Mouse (Mus musculus): ENCODE measurements around the gene Med29.

The Med29 gene

DNA sequence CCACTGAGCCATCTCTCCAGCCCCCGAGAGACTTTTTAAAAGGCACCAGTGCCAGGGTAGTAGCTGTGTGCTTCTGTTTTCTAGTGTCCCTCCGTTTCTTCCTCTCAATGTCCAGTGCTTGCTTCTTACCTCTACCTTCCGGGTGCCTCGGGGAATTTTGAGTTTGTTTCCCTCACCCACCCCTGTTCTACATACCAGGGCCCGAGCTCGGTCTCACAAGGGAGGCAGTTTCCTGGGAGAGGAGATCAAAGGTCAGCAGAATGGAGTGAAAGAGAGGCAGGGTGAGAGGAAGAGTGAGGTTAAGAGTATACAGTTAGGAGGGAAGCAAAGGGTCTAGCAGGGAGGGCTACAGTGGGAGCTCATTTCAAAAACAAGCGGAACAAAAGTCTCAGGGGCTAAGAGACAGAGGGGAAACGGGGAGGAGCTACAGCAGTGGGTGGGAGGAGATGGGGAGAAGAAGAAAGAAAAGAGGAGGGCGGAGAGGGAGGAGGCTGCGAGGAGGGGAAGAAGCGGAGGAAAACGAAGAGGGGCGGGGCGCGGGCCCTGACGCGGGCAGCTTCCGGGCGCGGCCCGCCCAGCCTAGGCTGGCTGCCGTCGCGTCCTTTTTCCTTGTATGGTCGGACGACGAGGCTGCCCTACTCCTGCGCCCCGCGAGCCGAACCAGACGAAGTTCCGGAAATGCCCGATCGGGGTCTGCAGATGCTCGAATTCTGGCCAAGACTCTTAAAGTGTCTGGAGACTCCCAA lies 17.2 kb downstream of the Med29 start:
- peak; percentile 94 to 97 for DNase-seq

DNA sequence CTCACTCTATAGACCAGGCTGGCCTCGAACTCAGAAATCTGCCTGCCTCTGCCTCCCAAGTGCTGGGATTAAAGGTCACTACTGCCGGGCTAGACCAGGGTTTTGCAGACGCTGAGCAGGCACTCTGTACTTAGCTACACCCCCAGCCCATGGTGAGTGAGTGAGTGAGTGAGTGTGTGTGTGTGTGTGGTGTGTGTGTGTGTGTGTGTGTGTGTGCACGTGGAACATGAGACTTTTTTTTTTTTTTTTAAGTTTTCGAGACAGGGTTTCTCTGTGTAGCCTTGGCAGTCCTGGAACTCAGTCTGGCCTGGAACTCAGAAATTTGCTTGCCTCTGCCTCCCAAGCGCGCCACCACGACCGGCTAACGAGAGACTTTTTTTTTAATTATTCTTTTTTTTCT lies 17.9 kb downstream of the Med29 start:
- peak in 1 of 2 experiments; percentile 24 for DNase-seq

DNA sequence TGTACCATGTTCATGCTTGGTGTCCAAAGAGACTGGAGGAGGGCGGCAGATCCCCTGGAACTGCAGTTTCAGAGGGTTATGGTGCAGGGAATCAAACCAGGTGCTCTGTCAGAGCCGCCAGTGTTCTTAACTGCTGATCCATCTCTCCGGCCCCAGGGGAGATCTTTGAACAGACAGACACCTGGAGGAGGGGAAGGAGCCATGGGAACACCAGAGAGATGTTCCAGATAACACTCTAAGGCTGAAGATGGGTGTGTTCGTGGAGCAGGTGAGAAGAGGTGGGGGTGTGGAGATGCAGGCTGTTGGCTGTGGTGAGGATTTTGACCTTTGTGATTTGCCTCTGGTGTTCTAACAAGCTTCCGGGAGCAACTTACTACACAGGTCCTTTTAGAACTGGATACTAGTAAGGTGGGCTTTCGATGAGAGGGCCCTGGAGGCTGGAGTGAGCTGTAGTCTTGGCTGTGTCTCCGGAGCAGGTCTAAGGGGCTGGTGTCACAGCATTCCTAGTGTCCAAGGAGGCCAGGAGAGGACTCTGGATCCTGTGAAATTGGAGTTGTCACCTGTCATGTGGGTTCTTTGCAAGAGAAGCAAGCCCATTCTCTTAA lies 18.5 kb downstream of the Med29 start:
- DNase-seq: peak in 1 of 2 experiments; percentile 42

- peak; percentile 70 to 73 for DNase-seq
Measured at GRCm38 (mm10) chr7:28373131-28373581, 19.4 kb downstream of the Med29 start.

GRCm38 (mm10) chr7:28372251-28373108 lies 20.0 kb downstream of the Med29 start, which contains the start of gene Plekhg2:
Plekhg2 (minus strand) TSS chr7:28372599.
- peak; percentile 97 to 98 for DNase-seq

- peak; percentile 85 to 88 for DNase-seq
Measured at GRCm38 (mm10) chr7:28371514-28371989, 21.0 kb downstream of the Med29 start.

GRCm38 (mm10) chr7:28370977-28371513 lies 21.5 kb downstream of the Med29 start:
- peak in 1 of 2 experiments; percentile 63 for DNase-seq

- peak in 1 of 2 experiments; percentile 37 for DNase-seq
Measured at GRCm38 (mm10) chr7:28370051-28370450, 22.5 kb downstream of the Med29 start.

DNA sequence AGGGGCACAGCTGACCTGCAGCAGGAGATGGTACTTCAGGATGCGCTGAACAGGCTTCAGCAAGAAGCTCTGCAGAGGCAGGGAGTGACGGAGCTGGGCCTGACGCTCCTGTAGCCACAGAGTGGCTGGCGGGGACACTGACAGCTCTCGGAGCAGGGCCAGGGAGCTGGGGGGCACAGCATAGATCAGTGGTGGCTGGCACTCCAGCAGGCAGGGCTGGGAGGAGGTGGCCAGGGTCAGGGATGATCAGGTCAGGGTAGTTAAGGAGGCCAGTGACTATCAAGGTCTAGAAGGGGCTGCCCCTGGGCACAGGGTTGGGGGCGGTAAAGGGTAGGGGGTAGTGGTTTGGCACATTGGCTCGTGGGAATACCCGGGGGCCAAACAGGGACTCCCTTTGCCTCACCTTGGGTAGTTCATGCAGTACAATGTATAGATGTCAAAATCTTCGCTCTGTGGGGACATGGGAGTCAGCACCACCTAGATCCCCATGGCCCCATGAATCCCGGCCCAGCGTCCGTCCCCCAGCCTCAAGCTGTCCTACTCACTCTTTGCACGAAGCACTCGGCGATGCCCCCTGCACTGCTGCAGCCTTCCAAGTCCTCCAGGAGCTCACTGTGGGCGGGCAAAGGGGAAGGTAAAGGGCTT lies 24.1 kb downstream of the Med29 start:
- peak in 1 of 2 experiments; percentile 13 for DNase-seq

DNA sequence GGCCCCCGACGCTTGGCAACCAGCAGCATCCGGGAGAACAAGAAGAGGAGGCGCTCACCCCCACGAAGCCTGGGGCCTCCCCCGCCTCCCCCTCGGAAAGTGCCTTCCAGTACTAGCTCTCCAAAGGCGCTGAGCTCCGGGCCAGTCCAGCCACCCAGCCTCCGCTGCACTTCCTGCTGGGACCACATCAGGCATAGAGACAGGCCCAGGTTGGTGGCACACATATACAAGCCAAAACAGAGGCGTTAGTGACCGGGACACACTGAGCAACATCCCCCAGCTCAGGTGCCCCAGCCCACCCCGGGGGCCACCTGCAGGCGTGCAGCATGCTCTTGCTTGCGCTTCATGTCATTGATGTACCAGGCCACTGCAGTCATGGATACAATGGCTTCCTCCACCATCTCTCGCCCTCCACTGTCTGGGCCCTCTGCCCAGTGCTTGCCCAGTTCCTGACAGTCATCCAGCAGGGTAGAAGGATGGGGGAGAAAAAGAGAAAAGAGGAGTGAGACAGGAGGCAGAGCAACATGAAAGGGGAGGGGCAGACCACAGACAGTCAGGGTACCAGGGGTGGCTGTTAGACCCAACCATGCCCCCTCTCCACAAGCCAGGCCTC lies 24.7 kb downstream of the Med29 start:
- DNase-seq: peak in 1 of 2 experiments; percentile 16

- no peak for DNase-seq
Measured at GRCm38 (mm10) chr7:28362441-28363060, 30.0 kb downstream of the Med29 start.

DNA sequence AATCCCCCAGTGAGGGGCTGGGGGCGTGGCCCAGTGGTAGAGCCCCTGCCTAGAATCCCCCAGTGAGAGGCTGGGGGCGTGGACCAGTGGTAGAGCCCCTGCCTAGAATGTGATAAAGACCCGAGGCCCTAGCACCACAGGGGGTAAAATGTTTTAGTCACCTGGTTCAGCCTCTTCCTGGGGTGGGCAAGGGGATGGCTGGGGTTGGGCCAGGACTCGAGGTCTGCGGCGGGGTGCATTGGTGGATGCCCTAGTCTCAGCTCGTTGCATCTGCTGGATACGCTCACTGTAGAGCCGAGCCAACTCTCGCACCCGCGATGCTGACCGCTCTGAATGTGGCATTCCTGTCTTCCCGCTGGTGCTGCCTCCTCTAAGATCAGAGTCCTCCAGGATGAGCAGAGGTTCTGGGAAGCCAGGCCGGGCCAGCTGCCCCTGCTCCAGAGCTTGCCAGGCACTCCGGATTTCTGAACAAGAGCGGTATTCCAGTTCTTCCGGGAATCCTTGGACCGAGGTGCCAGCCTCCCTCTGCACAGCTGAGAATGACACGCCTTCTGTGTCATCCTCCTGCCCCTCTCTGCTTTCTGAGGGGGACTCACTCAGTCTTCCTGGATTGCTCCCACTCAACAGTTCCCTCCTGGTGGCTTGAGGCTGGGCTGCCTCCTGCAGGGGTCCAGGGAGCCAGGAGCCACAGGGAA lies 30.7 kb downstream of the Med29 start:
- no peak for DNase-seq

DNA sequence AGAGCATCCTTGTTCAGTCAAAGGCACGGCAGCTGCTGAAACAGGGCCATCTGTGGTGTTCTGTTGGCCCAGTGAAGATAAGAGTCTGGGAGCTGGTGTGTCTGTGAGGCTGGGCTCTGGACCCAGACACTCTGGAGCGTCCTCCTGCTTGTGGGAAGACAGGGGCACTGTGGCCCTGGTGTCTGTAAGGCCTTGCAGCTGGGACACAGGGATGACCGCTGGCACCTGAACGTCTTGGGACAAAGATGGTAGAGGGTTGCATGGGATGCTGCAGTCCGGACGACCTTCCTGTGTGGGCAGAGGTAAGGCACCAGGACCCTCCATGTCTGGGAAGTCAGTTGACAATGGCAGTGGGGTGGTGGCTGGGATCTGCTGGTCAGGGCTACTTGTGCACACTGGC lies 32.2 kb downstream of the Med29 start:
- DNase-seq: no peak

GRCm38 (mm10) chr7:28359854-28360253 lies 32.7 kb downstream of the Med29 start:
- DNase-seq: no peak

DNA sequence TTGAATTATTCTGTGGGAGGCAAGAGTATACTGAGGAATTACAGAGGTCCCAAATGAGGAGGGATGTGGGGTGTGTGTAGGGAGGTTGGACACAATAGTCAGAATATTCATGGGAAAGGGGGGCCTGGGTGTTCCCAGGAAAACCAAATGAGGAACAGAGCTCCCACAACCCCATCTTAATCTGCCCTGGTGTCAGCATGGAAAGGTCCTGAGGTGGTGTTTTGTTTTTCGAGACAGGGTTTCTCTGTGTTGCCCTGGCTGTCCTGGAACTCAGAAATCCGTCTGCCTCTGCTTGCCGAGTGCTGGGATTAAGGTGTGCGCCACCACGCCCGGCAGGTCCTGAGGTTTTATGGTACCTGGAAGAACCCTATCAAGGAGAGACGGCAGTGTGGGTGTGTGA lies 34.1 kb downstream of the Med29 start:
- no peak for DNase-seq

GRCm38 (mm10) chr7:28357984-28358383 lies 34.5 kb downstream of the Med29 start:
- no peak for DNase-seq

DNA sequence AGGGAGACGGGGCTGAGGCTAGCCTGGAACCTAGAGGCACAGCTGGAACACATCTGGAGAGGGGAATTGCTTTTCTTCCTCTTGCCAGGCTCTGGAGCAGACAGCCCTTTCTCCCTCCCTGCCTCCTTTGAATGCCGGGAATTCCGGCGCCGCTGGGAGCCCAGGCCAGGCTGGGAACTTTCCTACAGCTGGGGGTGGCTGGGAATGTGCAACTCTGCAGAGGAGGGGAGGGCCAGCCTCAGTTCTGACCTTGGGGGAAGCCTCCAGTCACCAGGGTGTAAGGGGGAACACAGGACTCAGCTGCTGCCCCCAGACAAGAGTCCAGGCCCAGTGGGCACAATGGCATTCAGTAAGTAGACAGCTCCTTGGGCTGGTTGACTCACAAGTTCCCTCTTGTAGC lies 35.5 kb downstream of the Med29 start:
- no peak for DNase-seq

GRCm38 (mm10) chr7:28355221-28355620 lies 37.3 kb downstream of the Med29 start:
- peak; percentile 57 to 71 for DNase-seq

- no peak for DNase-seq
Measured at GRCm38 (mm10) chr7:28354596-28354995, 37.9 kb downstream of the Med29 start.

GRCm38 (mm10) chr7:28354113-28354581 lies 38.4 kb downstream of the Med29 start:
- DNase-seq: no peak

DNA sequence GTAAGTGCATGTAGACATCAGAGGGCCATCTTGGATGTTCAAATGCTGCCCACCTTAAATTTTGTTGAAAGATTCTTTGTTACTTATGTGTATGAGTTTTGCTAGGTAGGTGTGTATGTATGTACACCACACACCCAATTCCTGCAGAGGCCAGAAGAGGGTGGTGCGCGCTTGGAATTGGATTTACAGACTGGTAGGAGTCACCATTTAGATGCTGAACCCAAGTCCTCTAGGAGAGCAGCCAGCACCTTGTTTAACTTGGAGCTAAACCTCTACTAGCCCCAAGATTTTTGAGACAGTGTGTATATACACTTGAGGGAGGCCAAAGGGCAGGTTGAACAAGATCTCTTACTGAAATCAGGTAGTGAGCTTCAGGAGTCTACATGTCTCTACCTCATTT lies 39.2 kb downstream of the Med29 start:
- DNase-seq: no peak

Data from thymus, postnatal 36 days (tissue).